Mouse (Mus musculus) forebrain, embryonic 12.5 days (tissue): ENCODE results near the gene Pgap3. TPM values are rescaled to one million over a fixed set of nuclear protein-coding genes. Genes with fewer than 3 reads are reported as not detected.

Source experiments
- ATAC-seq: fragments of 200-750 bp; cut with Nextera tagmentation; 2 replicates; pipeline ENCODE4 v1.8.0; 2017; ENCODE audit warnings: moderate TSS enrichment; ENCODE audit not compliant: low FRiP score
- H3K27ac ChIP-seq: fragments of 300-500 bp; sonication (generic); 2 replicates; pipeline ENCODE4 v1.5.1; 2016; ENCODE audit warnings: mild to moderate bottlenecking
- H3K27me3 ChIP-seq: fragments of 300-500 bp; sonication (generic); 2 replicates; pipeline ENCODE4 v1.6.1; 2016; ENCODE audit warnings: mild to moderate bottlenecking
- H3K36me3 ChIP-seq: fragments of 300-500 bp; sonication (generic); replicated peaks from 2 replicates; pipeline ENCODE4 v1.6.1; 2016; ENCODE audit warnings: mild to moderate bottlenecking
- H3K4me1 ChIP-seq: fragments of 300-500 bp; sonication (generic); 2 replicates; pipeline ENCODE4 v1.6.1; 2016
- H3K4me2 ChIP-seq: fragments of 300-500 bp; sonication (generic); 2 replicates; pipeline ENCODE4 v1.6.1; 2016; ENCODE audit warnings: mild to moderate bottlenecking, moderate library complexity
- H3K4me3 ChIP-seq: fragments of 300-500 bp; sonication (generic); replicated peaks from 2 replicates; pipeline ENCODE4 v1.5.1; 2016; ENCODE audit warnings: mild to moderate bottlenecking
- H3K9ac ChIP-seq: fragments of 300-500 bp; sonication (generic); 2 replicates; pipeline ENCODE4 v1.6.1; 2016; ENCODE audit warnings: mild to moderate bottlenecking
- H3K9me3 ChIP-seq: fragments of 300-500 bp; sonication (generic); 2 replicates; pipeline ENCODE4 v1.6.1; 2016
- WGBS: fragments of 180-500 bp; shearing (Covaris S2); methylation state at CpG from one replicate; pipeline ENCODE4 v1.1.7; 2016; 5-methylcytosine and 5-hydroxymethylcytosine counted together
- polyA plus RNA-seq: library from polyadenylated mRNA; unstranded; fragments of >200 nt; fragmentation: Nextera tagmentation; extraction: Ambion mirVana; gene quantifications from 2 replicates; pipeline ENCODE4 v1.2.1, GENCODE M21; 2016

Gene Pgap3
- polyA plus RNA-seq, 1 experiment from 2014 or later = 8.3 TPM

DNA sequence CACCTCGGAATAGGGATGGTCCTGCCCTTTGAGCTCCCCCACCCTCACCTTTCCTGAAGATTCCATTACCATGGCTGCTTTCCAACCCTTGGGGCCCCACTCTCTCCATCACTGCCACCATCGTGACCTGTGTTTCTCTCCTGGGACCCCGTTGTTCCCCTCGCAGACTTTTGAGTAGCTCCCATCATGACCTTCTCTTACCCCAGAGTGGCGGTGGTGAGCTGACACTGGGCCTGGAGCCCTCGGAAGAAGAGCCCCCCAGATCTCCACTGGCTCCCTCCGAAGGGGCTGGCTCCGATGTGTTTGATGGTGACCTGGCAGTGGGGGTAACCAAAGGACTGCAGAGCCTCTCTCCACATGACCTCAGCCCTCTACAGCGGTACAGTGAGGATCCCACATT, 35.4 kb upstream of the Pgap3 start:
- no peak overlapping the region for H3K9ac ChIP-seq
- H3K27ac ChIP-seq = no peak overlapping the region
- 94% methylated on average over 9 of the region's 9 CpGs for WGBS
- H3K36me3 ChIP-seq = peaks cover 22% of the 10 kb centered on the region
- no peak overlapping the region for H3K4me3 ChIP-seq
- H3K4me2 ChIP-seq = no peak overlapping the region
- no peaks in the 10 kb centered on the region for H3K9me3 ChIP-seq
- H3K4me1 ChIP-seq = peaks cover 9% of the 10 kb centered on the region
- no peak for ATAC-seq
- no peaks in the 10 kb centered on the region for H3K27me3 ChIP-seq

DNA sequence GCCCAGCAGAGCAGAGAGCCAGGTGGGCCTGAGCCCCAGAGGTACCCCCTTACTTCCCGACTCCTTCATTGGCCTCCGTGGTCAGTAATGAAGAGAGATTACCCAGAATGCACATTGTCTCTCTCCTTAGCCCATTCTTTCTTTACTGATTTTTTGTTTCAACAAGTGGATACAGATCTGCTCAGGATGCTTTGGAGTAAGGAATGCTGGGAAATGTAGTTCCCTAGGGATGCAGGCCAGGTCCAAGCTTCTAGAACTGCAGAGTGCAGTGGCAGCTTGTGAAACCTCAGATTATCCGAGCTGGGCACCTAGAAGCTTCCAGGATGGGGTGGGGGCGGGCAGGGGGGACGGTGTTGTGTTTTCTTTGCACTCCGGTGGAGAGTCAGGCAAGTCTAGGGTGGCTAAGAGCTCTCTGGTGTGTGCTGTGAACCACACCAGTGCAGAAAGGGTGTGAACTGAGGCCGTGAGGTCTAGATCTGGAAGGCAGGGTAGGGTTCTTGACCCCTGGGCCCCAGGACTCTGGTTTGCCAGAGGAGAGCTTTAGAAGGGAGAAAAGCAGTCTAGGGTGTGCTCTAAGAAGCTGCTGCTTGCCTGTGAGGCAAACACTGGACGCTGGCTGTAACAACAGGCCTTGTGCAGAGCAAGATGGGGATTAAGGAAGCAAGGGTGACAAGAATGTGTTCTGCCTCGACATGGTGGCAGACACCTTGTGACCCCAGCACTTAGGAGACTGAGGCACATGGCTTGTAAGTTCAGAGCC, 31.6 kb upstream of the Pgap3 start:
- ATAC-seq = no peak
- Histone ChIP-seq H3K27ac (no peak overlapping the region), H3K4me3 (no peak overlapping the region), H3K9me3 (no peaks in the 10 kb centered on the region), H3K27me3 (no peaks in the 10 kb centered on the region), H3K36me3 (peaks cover 27% of the 10 kb centered on the region), H3K4me1 (no peaks in the 10 kb centered on the region), H3K9ac (no peak overlapping the region), H3K4me2 (no peak overlapping the region)
- WGBS = 84% methylated on average over 9 of the region's 9 CpGs

GRCm38 (mm10) chr11:98428436-98428835, 28.1 kb upstream of the Pgap3 start:
- ATAC-seq = no peak
- Histone ChIP-seq H3K27me3 (no peaks in the 10 kb centered on the region), H3K27ac (no peak overlapping the region), H3K36me3 (0 out of 2 replicates have a peak, but pooled peaks cover 13% of the 10 kb centered on the region), H3K9ac (no peak overlapping the region), H3K4me1 (no peaks in the 10 kb centered on the region), H3K4me2 (no peak overlapping the region), H3K4me3 (no peak overlapping the region), H3K9me3 (no peaks in the 10 kb centered on the region)
- WGBS = 87% methylated on average over 5 of the region's 5 CpGs

- Histone ChIP-seq H3K9me3 (no peaks in the 10 kb centered on the region), H3K27ac (no peak overlapping the region), H3K36me3 (peaks cover 13% of the 10 kb centered on the region; the same call in 1 of the 2 replicates), H3K4me1 (no peaks in the 10 kb centered on the region), H3K9ac (no peak overlapping the region), H3K4me3 (no peak overlapping the region), H3K27me3 (no peaks in the 10 kb centered on the region), H3K4me2 (no peak overlapping the region)
- ATAC-seq = no peak
- WGBS = 93% methylated on average over 7 of the region's 7 CpGs
Observed at GRCm38 (mm10) chr11:98426592-98426991, 26.3 kb upstream of the Pgap3 start.

DNA sequence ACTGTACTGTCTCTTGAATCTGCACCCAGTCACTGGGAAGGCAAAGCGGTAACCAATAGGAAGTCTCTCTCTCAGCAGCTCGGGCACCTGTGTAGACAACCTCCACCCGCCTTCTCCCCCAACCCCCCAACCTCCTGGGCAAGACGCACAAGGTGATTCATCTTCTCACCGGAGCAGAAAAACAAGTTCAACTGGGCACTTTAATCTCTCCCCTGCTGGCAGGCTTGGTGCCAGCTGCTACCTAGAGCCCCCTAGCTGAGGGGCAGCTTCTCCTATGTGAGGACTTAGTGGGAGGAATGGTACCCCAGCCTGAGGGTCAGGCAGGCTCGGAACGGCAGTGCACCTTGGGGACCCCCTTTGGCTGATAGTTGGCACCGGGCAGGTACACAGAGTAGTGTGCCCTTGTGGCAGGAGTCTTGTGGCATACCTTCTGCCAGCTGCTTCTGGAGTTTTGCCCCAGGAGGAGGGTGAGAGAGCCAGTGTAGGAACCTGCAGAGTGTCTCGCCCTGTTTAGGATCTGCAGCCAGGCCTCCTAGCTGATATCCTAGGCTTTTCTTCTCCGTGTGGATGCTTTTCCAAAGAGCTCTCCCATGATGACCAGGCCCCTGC, 18.8 kb upstream of the Pgap3 start:
- Histone ChIP-seq H3K27me3 (peaks cover 14% of the 10 kb centered on the region; the same call in 1 of the 2 replicates), H3K27ac (no peak overlapping the region), H3K9ac (no peak overlapping the region), H3K36me3 (no peaks in the 10 kb centered on the region; the same call in 1 of the 2 replicates), H3K4me1 (peaks cover 3% of the 10 kb centered on the region), H3K4me3 (no peak overlapping the region), H3K9me3 (no peaks in the 10 kb centered on the region), H3K4me2 (no peak overlapping the region)
- 81% methylated on average over 10 of the region's 10 CpGs for WGBS
- ATAC-seq = no peak

DNA sequence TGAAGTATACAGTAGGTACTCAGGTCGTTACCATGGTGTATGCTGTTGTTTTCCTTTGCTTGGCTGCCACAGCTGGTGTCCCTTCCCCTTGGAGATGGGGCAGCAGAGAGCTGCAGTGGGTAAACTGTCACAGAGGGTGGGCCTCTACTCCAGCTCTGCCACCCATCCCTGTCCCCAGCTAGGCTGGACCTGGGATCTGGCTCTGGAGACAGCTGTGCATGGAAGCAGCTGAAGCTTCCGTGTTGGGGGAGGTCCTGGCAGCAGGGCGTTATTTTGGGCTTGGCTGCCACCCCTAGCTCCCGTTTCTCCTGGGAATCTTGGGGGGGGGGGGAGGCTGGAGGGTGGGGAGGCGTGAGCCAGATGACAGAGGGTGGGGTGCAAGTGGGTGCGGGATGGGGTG, 18.0 kb upstream of the Pgap3 start:
- H3K9ac ChIP-seq = no peak overlapping the region
- peaks cover 11% of the 10 kb centered on the region for H3K4me1 ChIP-seq
- no peak for ATAC-seq
- peaks cover 21% of the 10 kb centered on the region for H3K27me3 ChIP-seq
- H3K9me3 ChIP-seq = no peaks in the 10 kb centered on the region
- no peak overlapping the region for H3K4me2 ChIP-seq
- WGBS = 68% methylated on average over 6 of the region's 6 CpGs
- no peak overlapping the region for H3K4me3 ChIP-seq
- H3K27ac ChIP-seq = no peak overlapping the region
- H3K36me3 ChIP-seq = no peaks in the 10 kb centered on the region; the same call in 1 of the 2 replicates

DNA sequence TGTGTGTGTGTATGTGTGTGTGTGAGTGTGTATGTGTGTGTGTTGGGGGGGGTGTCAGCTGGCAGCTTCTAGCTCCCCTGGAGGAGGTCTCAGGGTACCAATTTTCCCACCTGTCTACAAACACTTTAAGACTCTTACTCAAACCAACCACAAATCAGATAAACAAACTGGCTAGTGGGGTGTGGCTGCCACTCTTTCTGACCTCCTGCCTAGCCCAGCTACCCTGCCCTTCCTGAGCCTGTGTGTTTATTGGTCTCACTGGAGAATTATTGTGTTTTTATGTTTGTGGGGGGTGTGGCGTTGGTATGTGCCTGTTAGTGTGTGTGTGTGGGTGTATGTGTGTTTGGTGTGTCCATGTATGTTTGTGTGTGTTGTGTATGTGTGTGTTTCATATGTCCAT, 16.8 kb upstream of the Pgap3 start:
- Histone ChIP-seq H3K36me3 (no peaks in the 10 kb centered on the region), H3K4me1 (peaks cover 18% of the 10 kb centered on the region), H3K4me2 (no peak overlapping the region), H3K27ac (no peak overlapping the region), H3K9me3 (no peaks in the 10 kb centered on the region), H3K4me3 (no peak overlapping the region), H3K27me3 (peaks cover 31% of the 10 kb centered on the region), H3K9ac (no peak overlapping the region)
- ATAC-seq = no peak
- 85% methylated on average over 1 of the region's 1 CpGs for whole genome bisulfite sequencing

GRCm38 (mm10) chr11:98414162-98414561, 13.9 kb upstream of the Pgap3 start:
- ATAC-seq = no peak
- 0 out of 2 replicates have a peak overlapping the region, but pooled peaks have one; percentile 5 for H3K9ac ChIP-seq
- peaks cover 53% of the 10 kb centered on the region for H3K27me3 ChIP-seq
- H3K27ac ChIP-seq = no peak overlapping the region
- H3K4me2 ChIP-seq = peak overlapping the region; percentile 98; the same call in 1 of the 2 replicates
- H3K4me3 ChIP-seq = no peak overlapping the region; the same call in 1 of the 2 replicates
- H3K4me1 ChIP-seq = peaks cover 30% of the 10 kb centered on the region
- H3K36me3 ChIP-seq = no peaks in the 10 kb centered on the region
- 26% methylated on average over 2 of the region's 2 CpGs for WGBS
- H3K9me3 ChIP-seq = no peaks in the 10 kb centered on the region

DNA sequence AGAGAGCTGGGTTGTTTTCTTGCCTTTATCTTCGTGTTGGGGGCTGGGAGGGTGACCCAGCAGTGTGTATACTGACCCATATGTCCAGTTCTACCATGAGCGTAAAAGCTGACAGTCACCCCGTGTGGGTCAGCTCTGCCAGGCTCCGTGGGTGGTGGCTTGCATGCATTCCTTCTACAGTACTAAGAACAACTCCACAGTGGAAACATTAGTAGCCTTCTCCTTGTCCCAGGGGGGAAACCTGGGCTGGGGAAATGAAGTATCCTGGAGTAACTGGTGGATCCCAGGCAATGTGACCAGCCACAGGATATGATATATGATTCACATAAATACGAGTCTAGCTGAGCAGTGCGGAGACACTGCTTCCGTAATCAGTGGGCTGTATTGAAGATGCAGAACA, 13.4 kb upstream of the Pgap3 start:
- Histone ChIP-seq H3K27ac (no peak overlapping the region), H3K9me3 (no peaks in the 10 kb centered on the region), H3K27me3 (peaks cover 53% of the 10 kb centered on the region), H3K4me3 (peak overlapping the region; percentile 72), H3K4me2 (peak overlapping the region; percentile 98), H3K4me1 (peaks cover 35% of the 10 kb centered on the region), H3K36me3 (no peaks in the 10 kb centered on the region), H3K9ac (peak overlapping the region; percentile 91; the same call in 1 of the 2 replicates)
- no peak for ATAC-seq
- WGBS = 39% methylated on average over 7 of the region's 7 CpGs

GRCm38 (mm10) chr11:98412797-98413301, 12.6 kb upstream of the Pgap3 start:
- H3K4me3 ChIP-seq = peak overlapping the region; percentile 72
- no peaks in the 10 kb centered on the region for H3K9me3 ChIP-seq
- peak overlapping the region; percentile 69 for H3K27ac ChIP-seq
- H3K36me3 ChIP-seq = no peaks in the 10 kb centered on the region
- peaks cover 35% of the 10 kb centered on the region for H3K4me1 ChIP-seq
- peak; percentile 45; the same call in 1 of the 2 replicates for ATAC-seq
- peaks cover 53% of the 10 kb centered on the region for H3K27me3 ChIP-seq
- peak overlapping the region; percentile 98 for H3K4me2 ChIP-seq
- 0% methylated on average over 37 of the region's 40 CpGs for WGBS
- peak overlapping the region; percentile 91 for H3K9ac ChIP-seq

- H3K36me3 ChIP-seq = no peaks in the 10 kb centered on the region
- peak; percentile 71 for ATAC-seq
- WGBS = 1% methylated on average over 45 of the region's 49 CpGs
- peak within 1 kb of the TSS; percentile 72 for H3K4me3 ChIP-seq
- peak within 1 kb of the TSS; percentile 91 for H3K9ac ChIP-seq
- H3K27ac ChIP-seq = peak within 1 kb of the TSS; percentile 69
- H3K4me1 ChIP-seq = peaks cover 35% of the 10 kb centered on the region
- peak within 1 kb of the TSS; percentile 98 for H3K4me2 ChIP-seq
- peaks cover 53% of the 10 kb centered on the region for H3K27me3 ChIP-seq
- no peaks in the 10 kb centered on the region for H3K9me3 ChIP-seq
Observed at GRCm38 (mm10) chr11:98412273-98412796, 12.0 kb upstream of the Pgap3 start, which contains the start of gene Erbb2. Gene Erbb2, plus strand, starts transcription at chr11:98412470.

- Histone ChIP-seq H3K4me3 (no peak overlapping the region), H3K27ac (no peak overlapping the region)
- WGBS = 1% methylated on average over 10 of the region's 10 CpGs
Observed at GRCm38 (mm10) chr11:98409341-98409822, 9.1 kb upstream of the Pgap3 start.

More at GRCm38 (mm10) chr11:98409341-98409822, 9.1 kb upstream of the Pgap3 start:
- Histone ChIP-seq H3K36me3 (no peaks in the 10 kb centered on the region), H3K9me3 (no peaks in the 10 kb centered on the region), H3K4me2 (peak overlapping the region; percentile 32), H3K27me3 (peaks cover 48% of the 10 kb centered on the region), H3K9ac (peak overlapping the region; percentile 40; the same call in 1 of the 2 replicates), H3K4me1 (peaks cover 35% of the 10 kb centered on the region)
- peak; percentile 76 for ATAC-seq
